Mouse (Mus musculus): ENCODE data around the gene Igdcc3.

Igdcc3 gene

DNA sequence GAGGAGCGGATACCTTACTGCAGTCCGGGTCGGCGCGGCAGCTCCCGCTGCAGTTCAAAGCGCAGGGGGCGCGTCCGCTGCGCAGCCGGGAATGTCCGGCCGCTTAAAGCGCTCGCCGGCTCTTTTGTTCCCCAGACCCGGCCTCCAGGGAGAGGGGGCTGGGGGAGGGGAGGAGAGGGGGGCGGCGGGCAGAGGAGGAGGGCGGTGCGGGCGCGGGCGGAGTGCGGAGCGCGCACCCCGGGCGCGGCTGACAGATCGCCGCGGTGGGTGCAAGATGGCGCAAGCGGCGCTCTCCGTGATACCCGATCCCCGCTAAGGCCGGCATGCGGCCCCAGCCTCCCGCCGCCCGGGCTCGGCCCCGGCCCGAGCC, at the start of gene Igdcc3:
TSS of gene Igdcc3 (plus strand) at position 254 of the 370 bp plus-strand sequence.
- CTCF ChIA-PET: interaction anchor here (0.7 kb wide), 1 partner anchor 28 kb away, joined by 3 read pairs; no protein-coding TSS in a partner anchor

DNA sequence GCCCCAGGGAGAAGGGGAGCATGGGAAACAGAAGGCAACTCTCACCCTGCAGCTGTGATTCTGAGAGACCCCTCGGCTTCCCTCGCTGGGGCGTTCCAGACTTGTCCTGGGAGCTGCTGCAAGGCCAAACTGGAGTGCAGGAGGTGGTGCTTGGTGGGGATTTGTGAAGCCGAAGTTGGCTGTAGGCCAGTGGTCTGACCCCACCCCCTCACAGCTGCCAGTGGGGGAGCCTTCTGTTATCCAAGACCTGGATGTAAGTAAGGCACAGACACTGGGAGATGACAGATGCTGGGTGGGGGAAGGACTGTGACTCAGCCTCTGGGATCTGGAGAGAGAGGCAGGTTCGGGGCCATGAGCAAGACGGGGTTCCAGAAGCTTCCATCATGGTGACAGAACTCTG, 46.8 kb upstream of the Igdcc3 start:
- CTCF ChIA-PET: no interaction called here

DNA sequence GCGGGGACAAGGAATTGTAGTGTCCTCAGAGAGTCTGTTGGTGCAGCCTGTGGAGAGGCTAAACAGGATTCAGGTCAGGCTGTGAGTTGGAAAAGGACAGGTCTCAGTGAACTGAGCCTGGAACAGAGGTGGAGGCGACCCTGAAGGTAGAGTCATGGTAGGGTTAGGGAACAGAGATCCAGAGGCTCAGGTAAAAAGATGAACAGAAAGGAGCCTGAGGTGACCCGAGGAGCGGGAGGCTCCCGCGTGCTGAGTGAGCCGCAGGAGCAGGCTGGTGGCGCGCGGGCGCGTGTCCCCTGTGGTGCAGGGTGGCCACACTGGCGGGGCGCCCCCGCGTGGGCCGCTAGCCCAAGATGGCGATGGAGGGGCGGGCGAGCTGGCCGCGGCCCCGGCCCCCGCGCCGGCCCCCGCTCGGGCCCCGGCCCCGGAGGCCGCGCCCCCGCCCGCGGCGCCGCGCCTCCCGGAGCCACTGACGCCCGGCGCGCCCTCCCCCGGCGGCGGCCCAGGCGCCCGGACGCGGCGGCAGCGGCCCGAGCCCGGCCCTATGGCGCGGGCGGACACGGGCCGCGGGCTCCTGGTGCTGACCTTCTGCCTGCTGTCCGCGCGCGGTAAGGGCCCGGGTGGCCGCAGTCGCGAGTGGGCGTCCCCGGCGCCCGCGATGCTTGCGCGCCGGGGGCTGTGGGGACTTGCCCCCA, 39.9 kb upstream of the Igdcc3 start, which contains the start of gene Igdcc4:
TSS of gene Igdcc4 (plus strand) at position 496 of the 695 bp plus-strand sequence.
- CTCF ChIA-PET: no interaction called here

- CTCF ChIA-PET: no interaction called here
Measured at GRCm38 (mm10) chr9:65101686-65102376, 39.2 kb upstream of the Igdcc3 start.

DNA sequence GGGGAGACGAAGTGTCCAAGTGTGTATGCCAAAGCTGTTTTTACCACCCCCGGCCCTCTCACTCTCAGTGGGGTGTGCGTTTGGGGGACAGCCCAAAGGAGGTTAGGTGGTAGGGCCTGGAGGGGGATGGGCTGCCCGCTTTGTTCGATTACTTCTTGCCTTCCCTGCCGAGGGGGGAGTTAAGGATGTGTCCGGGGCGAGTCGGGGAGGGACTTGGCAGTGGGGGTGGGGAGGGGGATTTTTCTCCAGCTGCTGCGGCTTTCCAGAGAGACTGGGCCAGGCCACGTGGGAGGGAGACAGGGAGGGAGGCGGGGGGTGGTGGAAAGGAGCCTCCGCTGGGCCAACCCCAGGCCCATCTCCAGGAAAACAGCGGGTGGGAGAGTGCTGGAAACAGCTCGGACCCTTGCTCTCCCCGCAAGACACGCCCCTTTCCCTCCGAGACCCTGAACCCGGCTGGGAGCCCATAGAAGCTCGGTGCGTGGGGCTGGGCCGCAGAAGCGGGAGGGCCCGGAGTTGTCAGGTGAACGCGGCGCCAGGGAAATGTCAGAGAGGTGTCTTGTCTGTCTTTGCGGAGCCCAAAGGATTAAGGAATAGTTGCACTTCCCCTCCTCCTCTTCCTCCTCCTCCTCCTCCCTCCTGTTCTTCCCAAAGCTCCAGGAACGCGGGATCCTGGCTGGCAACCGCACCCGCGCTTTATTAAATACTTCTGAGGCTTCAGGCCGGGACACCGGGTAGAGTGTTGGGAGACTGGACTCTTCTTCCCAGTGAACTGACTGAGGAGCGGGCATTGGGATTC, 38.4 kb upstream of the Igdcc3 start:
- CTCF ChIA-PET: no interaction called here

DNA sequence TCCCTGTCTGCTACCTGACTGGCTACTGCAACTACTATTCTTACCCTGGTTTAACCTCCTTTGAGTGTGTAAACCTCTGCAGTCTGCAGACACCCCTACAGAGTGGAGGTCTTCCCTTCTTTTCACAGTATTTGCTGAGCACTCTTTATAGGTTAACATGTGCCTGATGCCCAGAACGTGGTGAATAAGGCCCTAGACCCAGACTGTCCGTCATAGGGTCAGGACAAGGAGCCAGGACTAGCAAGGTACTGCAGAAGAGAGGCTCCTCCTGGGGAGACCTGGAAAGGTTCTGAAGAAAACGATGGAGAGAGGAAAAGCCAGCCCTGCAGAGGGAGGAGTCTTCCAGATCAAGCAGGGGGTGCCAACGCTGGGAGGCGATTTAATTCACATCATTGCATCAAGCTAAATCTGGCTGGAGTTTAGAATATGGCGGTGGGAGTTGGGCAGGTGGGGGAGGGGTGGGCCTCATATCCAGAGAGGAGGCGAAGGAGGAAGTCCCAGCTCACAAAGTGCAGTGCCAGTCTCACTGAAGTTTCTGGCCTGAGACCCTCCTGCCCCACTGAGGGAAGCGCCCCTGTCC, 37.7 kb upstream of the Igdcc3 start:
- CTCF ChIA-PET: no interaction called here

DNA sequence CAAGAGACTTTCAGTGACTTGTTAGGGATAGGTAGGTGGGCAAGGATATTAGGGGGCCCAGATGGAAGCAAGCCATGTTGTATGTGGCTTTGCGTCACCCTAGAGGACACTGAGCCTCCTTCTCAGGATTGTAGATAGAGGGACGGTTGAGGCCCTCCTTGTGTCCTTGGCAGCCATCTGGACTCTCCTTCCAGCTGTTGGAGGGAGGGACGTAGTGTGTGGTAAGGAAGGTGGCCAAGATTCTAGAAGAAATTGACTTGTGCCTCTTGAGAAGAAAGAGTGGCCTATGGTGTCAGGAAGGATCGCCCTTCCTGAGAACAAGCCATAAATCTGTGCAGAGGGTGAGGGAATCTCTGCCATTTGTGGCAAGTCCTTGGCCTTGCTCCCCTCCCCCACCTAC, 34.2 kb upstream of the Igdcc3 start:
- CTCF ChIA-PET: no interaction called here

GRCm38 (mm10) chr9:65107893-65108292, 33.1 kb upstream of the Igdcc3 start:
- CTCF ChIA-PET: no interaction called here

DNA sequence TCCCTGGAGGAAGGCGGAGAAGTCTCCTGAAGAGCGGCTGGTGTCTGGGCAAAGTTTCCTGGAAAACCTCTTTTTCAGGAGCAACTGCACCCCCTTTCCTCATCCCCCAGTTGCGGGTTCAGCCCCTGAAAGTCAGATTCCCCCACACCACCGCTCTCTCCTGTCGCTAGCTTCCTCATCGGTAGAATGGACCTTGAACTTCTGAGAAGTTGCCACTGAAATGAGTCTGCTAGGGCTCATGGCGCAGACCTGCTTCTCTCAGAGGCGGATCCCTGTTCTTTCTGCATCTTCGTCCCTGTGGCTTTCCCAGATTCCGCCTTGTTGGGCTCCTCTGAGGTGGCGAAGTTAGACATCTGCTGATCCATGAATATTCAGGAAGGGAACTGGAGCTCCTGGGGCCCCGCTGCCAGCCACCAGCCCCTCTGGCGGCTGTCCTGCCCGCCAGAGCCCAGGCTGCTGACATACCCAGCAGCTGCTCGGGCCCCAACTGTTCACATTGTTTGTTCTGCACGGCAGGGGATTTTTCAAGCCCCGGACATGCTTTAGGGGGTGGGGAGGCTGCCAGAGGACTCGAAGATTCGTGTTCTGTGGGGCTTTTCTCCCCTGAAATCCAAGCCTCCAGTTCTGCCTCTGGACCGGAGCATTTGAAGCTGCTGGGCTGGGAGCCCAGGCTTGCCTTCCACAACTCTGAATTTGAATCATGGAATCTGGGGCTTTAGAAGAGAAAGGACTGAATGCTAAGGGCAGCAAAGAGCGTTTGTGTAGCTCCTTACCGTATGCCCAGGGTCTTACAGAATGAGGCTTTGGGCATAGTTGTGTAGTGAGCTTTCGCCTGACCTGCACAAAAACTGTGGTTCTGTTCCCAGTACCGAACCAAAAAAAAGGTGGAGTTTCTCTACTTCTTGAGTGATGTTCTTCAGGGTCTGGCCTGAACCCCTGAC, 31.6 kb upstream of the Igdcc3 start:
- CTCF ChIA-PET: no interaction called here

DNA sequence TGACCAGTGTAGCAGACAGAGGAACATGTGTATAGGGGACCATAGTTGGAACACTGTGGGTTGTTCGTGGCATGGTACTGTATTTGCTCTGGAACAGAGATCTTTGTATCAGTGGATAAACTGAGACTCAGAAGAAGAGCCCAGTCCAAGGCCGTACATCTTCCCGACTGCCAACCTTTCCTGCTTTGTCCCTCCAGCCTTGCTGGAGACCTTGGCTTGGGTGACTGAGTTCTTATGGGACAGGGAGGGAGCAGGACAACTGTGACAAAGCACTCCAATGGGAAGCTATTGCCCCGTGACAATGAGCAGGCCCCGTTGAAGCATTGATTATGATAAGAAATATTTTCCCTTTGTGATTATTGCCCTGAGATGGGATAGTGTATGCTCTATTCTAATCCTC, 29.3 kb upstream of the Igdcc3 start:
- CTCF ChIA-PET: interaction anchor here (0.5 kb wide), 1 partner anchor 342 kb away, joined by 3 read pairs; no protein-coding TSS in a partner anchor

DNA sequence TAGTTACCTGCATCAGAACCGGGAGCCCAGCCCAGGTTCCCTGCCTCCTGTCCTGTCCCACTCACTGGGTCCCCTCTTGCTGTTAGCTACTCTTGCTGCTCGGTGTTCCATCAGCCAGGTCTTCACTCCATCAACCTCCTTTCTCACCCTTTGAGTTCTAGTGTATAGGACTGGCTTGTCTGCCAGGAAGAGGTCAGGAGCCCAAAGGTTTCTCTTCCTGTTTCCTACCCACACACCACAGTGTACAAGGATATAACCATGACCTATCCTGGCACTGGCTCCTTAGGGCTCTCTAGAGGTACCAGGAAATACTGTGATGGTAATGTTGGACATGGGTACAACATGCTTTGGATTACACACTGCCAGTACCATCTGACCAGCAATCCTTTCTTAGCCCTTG, 27.3 kb upstream of the Igdcc3 start:
- CTCF ChIA-PET: interaction anchor here (0.7 kb wide), 1 partner anchor 11 kb away, joined by 3 read pairs; no protein-coding TSS in a partner anchor

DNA sequence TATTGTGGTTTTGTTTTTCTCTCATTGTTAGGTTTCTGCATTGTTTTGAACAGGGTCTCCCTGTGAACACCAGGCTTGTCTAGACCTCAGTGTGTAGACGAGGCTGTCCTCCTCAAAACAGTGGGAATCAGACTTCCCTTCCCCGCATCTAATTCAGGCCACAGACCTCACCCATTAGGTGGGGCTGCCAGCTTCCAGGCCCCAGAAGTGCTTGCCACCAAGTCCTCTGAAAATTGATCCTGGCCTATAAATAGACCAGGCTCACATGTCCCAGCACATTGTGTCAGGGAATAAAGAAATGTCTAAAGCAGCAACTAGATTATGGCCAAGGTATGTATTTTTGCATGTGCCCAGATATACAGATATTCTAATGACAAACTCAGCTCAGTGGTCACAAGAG, 25.1 kb upstream of the Igdcc3 start:
- CTCF ChIA-PET: no interaction called here

- CTCF ChIA-PET: no interaction called here
Measured at GRCm38 (mm10) chr9:65117516-65117915, 23.5 kb upstream of the Igdcc3 start.

GRCm38 (mm10) chr9:65120935-65121334, 20.1 kb upstream of the Igdcc3 start:
- CTCF ChIA-PET: interaction anchor here (0.7 kb wide), 1 partner anchor 9 kb away, joined by 3 read pairs; no protein-coding TSS in a partner anchor

DNA sequence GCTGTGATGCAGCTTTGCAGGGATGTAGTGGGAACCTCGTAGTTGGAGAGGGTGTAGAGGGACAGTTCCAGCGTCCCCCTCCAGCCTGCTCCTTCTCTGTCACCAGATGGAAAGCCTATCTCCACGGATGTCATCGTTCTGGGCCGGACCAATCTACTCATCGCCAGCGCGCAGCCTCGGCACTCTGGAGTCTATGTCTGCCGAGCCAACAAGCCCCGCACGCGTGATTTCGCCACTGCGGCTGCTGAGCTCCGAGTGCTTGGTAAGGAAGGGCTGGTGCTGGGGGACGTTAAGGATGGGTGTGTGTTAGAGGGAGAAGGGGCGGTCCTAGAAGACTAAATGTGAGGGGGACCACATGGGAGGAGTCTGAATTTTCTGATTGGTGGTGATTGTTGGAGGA, 18.4 kb upstream of the Igdcc3 start:
- CTCF ChIA-PET: interaction anchor here (0.6 kb wide), 1 partner anchor 114 kb away, joined by 4 read pairs; no protein-coding TSS in a partner anchor

- CTCF ChIA-PET: no interaction called here
Measured at GRCm38 (mm10) chr9:65123552-65124168, 17.3 kb upstream of the Igdcc3 start.

- CTCF ChIA-PET: interaction anchor here (0.6 kb wide), 1 partner anchor 507 kb away, joined by 7 read pairs; no protein-coding TSS in a partner anchor
Measured at GRCm38 (mm10) chr9:65128123-65128815, 12.7 kb upstream of the Igdcc3 start.

- CTCF ChIA-PET: interaction anchor here (2.2 kb wide), 1 partner anchor 52 kb away, joined by 4 read pairs; no protein-coding TSS in a partner anchor
Measured at GRCm38 (mm10) chr9:65131717-65132116, 9.3 kb upstream of the Igdcc3 start.

DNA sequence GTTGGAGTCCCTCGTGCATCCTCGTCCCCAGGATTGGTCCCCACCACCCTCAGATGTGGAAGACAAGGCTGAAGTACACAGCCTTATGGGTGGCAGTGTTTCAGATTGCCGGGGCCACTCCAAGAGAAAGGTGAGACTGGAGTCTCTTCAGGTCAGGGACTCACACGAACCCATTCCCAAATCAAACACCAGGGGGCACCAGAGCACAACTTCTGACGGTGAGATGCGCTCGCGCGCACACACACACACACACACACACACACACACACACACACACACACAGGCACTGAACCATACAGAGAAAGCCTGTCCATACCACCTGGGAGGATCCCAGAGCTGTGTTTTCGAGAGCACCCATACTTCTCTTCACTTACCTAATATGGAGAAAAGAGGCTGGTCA, 7.2 kb upstream of the Igdcc3 start:
- CTCF ChIA-PET: interaction anchor here (0.9 to 1.9 kb wide), 3 partner anchors 14 to 54 kb away, joined by 3 to 5 read pairs (median 3); no protein-coding TSS in a partner anchor

Data from spleen, embryonic (tissue).